Comparison of ENCODE assay signal across 8 mouse cellular contexts in the genomic region with DNA sequence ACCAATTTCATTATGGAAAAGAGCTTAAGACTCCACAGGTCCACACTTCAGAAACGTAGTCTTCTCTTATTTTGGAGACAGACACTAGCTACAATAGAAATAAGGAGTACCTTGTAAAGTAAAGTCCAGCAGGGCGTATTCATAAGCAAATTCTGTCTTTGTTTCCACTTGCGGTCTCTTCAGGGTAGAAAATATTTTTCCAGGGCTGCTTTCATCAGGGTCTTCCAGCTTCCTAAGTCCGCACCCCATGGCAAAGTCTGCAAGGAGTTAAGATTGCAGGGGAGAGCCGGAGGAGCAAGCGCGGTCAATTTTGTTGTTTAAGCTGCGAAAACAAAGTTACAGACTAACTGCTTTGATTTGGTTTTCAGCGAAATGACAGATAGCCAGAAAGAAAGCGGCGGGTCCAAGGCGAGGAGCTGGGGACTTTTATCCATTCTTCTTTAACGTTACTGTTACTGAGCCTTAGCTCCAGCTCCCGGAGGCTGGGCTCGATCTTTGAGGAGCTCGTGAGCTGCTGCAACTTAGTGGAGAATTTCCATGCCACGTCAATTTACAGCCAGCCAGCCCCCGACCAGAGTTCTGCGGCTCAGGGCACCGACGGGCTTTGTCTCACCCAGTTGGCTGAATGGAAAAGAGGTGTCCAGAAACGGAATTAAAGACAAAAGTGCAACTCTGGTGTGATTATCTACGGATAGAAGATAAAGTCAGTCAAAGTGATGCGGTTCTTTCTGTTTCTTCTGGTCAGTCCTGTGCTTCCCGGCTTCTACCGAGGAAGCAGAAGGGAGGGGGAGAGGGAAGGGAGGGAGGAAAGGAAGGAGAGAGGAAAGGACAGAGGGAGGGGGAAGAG. TPM values are rescaled to one million over a fixed set of nuclear protein-coding genes. Genes with fewer than 3 reads are reported as not detected.
DNase-seq lines count a peak whose midpoint lies in the region; ATAC-seq and TF ChIP-seq lines count a peak whose summit lies in the region.

A gene (minus strand): TSS at position 772 of the 847 bp plus-strand sequence.

- H3K36me3 ChIP-seq in spleen, adult 2 months (ENCODE audit: control insufficient read depth, insufficient read depth, low read length) = no peaks in the 10 kb centered on the region
- no peaks in the 10 kb centered on the region for H3K36me3 ChIP-seq in embryonic facial prominence, embryonic 12.5 days
- no peaks in the 10 kb centered on the region for H3K36me3 ChIP-seq in heart, postnatal 0 days (replicated peaks; ENCODE audit: control insufficient read depth, insufficient read depth, low read length)
- H3K36me3 ChIP-seq in macrophage (ENCODE audit: inconsistent target) = no peaks in the 10 kb centered on the region

- TF ChIP-seq CTCF in spleen, adult 2 months (IDR thresholded peaks at IDR 0.05; ENCODE audit: extremely low read depth, insufficient read depth, insufficient read length, insufficient replicate concordance) = no peak
- TF ChIP-seq CTCF in heart, postnatal 0 days (IDR thresholded peaks at IDR 0.05; ENCODE audit: low read depth) = no peak

- H3K4me3 ChIP-seq in spleen, adult 2 months (ENCODE audit: extremely low read depth, insufficient read depth, insufficient read length) = peak within 1 kb of the TSS; percentile 59
- peak within 1 kb of the TSS; percentile 48 for H3K4me3 ChIP-seq in embryonic facial prominence, embryonic 12.5 days
- H3K4me3 ChIP-seq in heart, postnatal 0 days (ENCODE audit: low read depth, low read length) = peak within 1 kb of the TSS; percentile 78
- peak within 1 kb of the TSS; percentile 20; the same call in 1 of the 2 replicates for H3K4me3 ChIP-seq in macrophage (ENCODE audit: inconsistent target)

- WGBS in spleen, adult 2 months = 21% methylated on average over 26 of the region's 26 CpGs
- WGBS in embryonic facial prominence, embryonic 12.5 days = under 1% methylated on average over 26 of the region's 26 CpGs
- WGBS in heart, postnatal 0 days = 4% methylated on average over 26 of the region's 26 CpGs
- WGBS in macrophage (ENCODE audit: missing documents) = 36% methylated on average over 26 of the region's 26 CpGs

- peak within 1 kb of the TSS; percentile 62 for H3K4me2 ChIP-seq in embryonic facial prominence, embryonic 12.5 days (replicated peaks)
- peak within 1 kb of the TSS; percentile 72 for H3K4me2 ChIP-seq in heart, postnatal 0 days (ENCODE audit: low read depth, low read length)

- no peak for ATAC-seq in embryonic facial prominence, embryonic 12.5 days (ENCODE audit: insufficient number of reproducible peaks, insufficient read depth, low FRiP score, low TSS enrichment)
- peak; percentile 78 for ATAC-seq in heart, postnatal 0 days (ENCODE audit: insufficient read depth, low read depth)

- no peak for TF ChIP-seq EP300 in heart, postnatal 0 days (IDR thresholded peaks at IDR 0.05; ENCODE audit: low read depth)

- no peak for TF ChIP-seq POLR2A in spleen, adult 2 months (IDR thresholded peaks at IDR 0.05; ENCODE audit: low read depth, low read length)

- H3K79me2 ChIP-seq in macrophage (ENCODE audit: inconsistent target) = no peaks in the 10 kb centered on the region

- H3K9me3 ChIP-seq in embryonic facial prominence, embryonic 12.5 days = no peaks in the 10 kb centered on the region
- no peaks in the 10 kb centered on the region for H3K9me3 ChIP-seq in heart, postnatal 0 days (replicated peaks; ENCODE audit: control insufficient read depth, low read length)

- peaks cover 1% of the 10 kb centered on the region; the same call in 1 of the 2 replicates for H3K27me3 ChIP-seq in spleen, adult 2 months (ENCODE audit: control insufficient read depth, insufficient read depth, low read length)
- H3K27me3 ChIP-seq in embryonic facial prominence, embryonic 12.5 days = no peaks in the 10 kb centered on the region
- no peaks in the 10 kb centered on the region for H3K27me3 ChIP-seq in heart, postnatal 0 days (ENCODE audit: control insufficient read depth, insufficient read depth, low read length)

- H3K9ac ChIP-seq in embryonic facial prominence, embryonic 12.5 days = peak within 1 kb of the TSS; percentile 60
- H3K9ac ChIP-seq in heart, postnatal 0 days (replicated peaks; ENCODE audit: low read depth, low read length) = peak within 1 kb of the TSS; percentile 78

- DNase-seq in spleen, adult 2 months (ENCODE audit: low read depth in 1 of 2, low spot score in 2 of 2) = no peak
- DNase-seq in spleen, adult 18-20 months = no peak
- no peak for DNase-seq in heart, postnatal 0 days (ENCODE audit: low spot score)
- DNase-seq in layer of hippocampus, postnatal 25 days (ENCODE audit: extremely low spot score in 1 of 2, low spot score in 1 of 2) = no peak
- peak; percentile 58 for DNase-seq in yolk sac, embryonic 10.5 days (ENCODE audit: low spot score)
- no peak for DNase-seq in urinary bladder, postnatal 4 days (ENCODE audit: low spot score in 2 of 2)

- H3K27ac ChIP-seq in spleen, adult 2 months (ENCODE audit: insufficient read depth, low read length) = peak within 1 kb of the TSS; percentile 30; the same call in 1 of the 2 replicates
- peak within 1 kb of the TSS; percentile 87 for H3K27ac ChIP-seq in embryonic facial prominence, embryonic 12.5 days
- peak within 1 kb of the TSS; percentile 77 for H3K27ac ChIP-seq in heart, postnatal 0 days (ENCODE audit: low read depth)
- H3K27ac ChIP-seq in macrophage = no peak within 1 kb of the TSS

- no peaks in the 10 kb centered on the region; the same call in 1 of the 2 replicates for H3K4me1 ChIP-seq in spleen, adult 2 months (ENCODE audit: control insufficient read depth, insufficient read depth, insufficient read length)
- H3K4me1 ChIP-seq in embryonic facial prominence, embryonic 12.5 days = peaks cover 17% of the 10 kb centered on the region
- H3K4me1 ChIP-seq in heart, postnatal 0 days (ENCODE audit: control insufficient read depth, insufficient read depth) = peaks cover 20% of the 10 kb centered on the region

RNA-seq across cellular contexts. Expression of the gene that starts here (rescaled TPM):
- 1.6 TPM in 2 replicates for polyA plus RNA-seq in spleen, adult 2 months (2012; rRNA removed)
- polyA plus RNA-seq in embryonic facial prominence, embryonic 12.5 days (2016; fragmentation: Nextera tagmentation; extraction: Ambion mirVana) = 26.1 and 27.9 TPM in 2 replicates
- total RNA-seq in heart, postnatal 0 days (2014; rRNA removed; ENCODE audit: low replicate concordance) = 3.6 and 6.1 TPM in 2 replicates
- 7.2 TPM in 2 replicates for polyA plus RNA-seq in heart, postnatal 0 days (2015; fragmentation: Nextera tagmentation; extraction: Ambion mirVana)
- 10 to 100 TPM; 32.0 to 33.8 TPM for total RNA-seq in layer of hippocampus, postnatal 25 days (2021)
- total RNA-seq in macrophage (2018; cell fraction: chromatin; rRNA removed) = 1 to 10 TPM in 22 of 26 experiments, under 1 TPM in 4; 0.45 to 9.6 (median 2.7) TPM
- 1 to 10 TPM in 25 of 26 experiments, under 1 TPM in 1; 0.86 to 4.1 (median 2.0) TPM for total RNA-seq in macrophage (2018; cell fraction: cytosol; rRNA removed)
- 1 to 10 TPM in 17 of 26 experiments, under 1 TPM in 9; 0.29 to 3.6 (median 1.5) TPM for total RNA-seq in macrophage (2018; cell fraction: nucleus; rRNA removed)
- 1.1 to 2.8 TPM (median 1.6 TPM) in 3 replicates for polyA plus RNA-seq in macrophage (2018)

Comparison
In these comparisons a context has a peak if more than half of its experiments do, and no peak if none do; other contexts are left out.
1. H3K4me3 ChIP-seq: peak in every context shown above with its lines; median percentile 78 in heart, postnatal 0 days; 59 in spleen, adult 2 months; 48 in embryonic facial prominence, embryonic 12.5 days; 20 in macrophage.